Mouse (Mus musculus) layer of hippocampus, postnatal 36 days (tissue): ENCODE results near the gene Dennd1c. TPM values are rescaled to one million over a fixed set of nuclear protein-coding genes. Genes with fewer than 3 reads are reported as not detected.
"Not testable (repeated sequence)": the region's sequence is repeated elsewhere in the genome, so short reads cannot be mapped to it uniquely, and the experiment has no call there.

ENCODE experiments used
- DNase-seq, 2 experiments: peaks; one replicate each; pipeline ENCODE4 v3.0.0; 2022
- total RNA-seq, 2 experiments: library from RNA; stranded (reverse); gene quantifications; 2 replicates each; pipeline ENCODE4 v1.2.3; 2021

Dennd1c gene
- total RNA-seq, 2 experiments from 2014 or later = 0.92 to 1.0 TPM

DNA sequence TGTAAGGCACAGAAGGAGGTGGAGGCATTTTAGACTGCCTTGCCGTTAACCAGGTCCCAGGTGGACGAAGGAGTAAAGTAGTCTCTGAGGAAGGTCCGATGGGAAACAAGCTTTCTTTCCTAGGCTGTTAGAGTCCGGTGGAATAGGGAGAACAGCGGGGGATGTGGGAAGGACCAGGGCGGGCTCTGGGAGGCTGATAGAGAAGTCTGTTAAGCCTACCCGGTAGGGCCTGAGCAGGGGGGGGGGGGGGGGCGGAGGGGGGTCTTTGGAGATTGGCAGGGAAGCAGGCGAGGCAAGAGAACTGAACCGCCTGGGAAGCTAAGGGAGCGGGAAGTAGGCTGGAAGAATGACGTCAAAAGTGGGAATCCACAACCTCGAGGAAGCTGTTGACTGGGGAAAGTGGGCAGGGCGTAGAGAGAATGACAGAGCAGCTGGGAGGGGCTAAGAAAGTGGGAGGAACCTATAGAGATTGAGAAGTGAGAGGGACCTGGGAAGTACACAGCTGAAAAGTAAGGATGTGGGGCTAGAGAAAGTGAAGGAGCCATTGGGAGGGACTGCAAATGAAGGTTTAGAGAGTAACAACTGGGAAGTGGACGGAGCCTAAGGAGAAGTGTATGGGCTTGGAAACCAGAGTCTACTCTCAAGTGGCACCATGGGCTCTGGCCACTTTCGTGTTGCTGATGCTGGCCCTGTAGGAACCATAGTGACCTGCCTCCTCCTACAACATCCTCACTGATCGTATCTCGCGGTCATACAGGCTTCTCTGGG lies 17.7 kb upstream of the Dennd1c start:
- DNase-seq = no peak

DNA sequence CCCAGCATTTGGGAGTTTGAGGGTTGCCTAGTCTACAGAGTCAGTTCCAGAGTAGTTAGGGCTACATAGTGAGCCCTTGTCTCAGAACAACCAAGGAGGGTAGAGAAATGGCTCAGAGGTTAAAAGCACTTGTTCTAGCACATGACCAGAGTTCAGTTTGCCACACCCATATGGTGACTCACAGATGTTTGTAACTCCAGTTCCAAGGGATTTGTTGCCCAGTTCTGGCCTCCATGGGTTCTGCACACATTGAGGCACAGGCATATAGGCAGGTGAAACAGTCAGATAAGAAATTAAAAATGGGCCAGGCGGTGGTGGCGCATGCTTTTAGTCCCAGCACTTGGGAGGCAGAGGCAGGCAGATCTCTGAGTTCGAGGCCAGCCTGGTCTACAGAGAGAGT lies 15.9 kb upstream of the Dennd1c start:
- no peak for DNase-seq

DNA sequence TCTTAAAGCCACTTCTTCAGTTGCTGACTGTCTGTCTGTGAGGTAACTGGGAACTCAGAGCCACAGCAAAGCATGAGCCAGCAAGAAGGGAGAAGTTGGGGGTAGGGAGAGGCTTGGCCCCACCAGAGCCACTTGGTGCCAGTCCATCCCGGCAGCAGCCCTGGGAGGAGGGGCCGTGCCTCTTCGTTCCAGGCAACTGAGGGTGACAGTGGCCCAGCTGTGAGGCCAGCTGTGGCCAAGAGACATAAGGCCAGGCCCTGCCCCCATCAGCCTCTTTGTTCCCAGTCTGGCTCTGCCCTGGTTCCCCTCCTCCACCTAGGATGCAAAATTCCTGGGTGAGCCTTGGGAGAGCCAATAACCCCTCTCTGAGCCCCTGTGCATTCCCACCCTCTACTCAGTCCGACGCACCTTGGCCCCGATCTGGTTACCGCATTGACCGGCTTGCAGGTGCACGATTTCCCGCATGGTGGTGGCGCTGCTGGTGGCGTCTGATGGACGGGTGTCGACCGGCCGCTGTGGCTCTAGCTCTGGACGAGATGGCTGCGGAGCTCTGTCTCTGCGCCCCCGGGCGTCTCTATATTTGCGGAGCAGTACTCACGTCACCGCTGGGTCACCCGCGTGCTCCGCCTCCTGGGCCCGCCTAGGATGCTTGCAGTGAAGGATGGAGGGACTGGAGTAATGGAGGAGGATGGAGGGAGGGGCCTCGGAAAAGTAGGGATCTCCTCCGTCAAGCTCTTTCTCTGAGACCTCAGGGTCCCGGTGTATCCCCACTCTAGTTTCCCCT lies 8.9 kb upstream of the Dennd1c start, which contains the start of gene Tubb4a:
Gene Tubb4a, minus strand, starts transcription at position 734 of the 784 bp plus-strand sequence.
- DNase-seq = peak; percentile 84 to 86

DNA sequence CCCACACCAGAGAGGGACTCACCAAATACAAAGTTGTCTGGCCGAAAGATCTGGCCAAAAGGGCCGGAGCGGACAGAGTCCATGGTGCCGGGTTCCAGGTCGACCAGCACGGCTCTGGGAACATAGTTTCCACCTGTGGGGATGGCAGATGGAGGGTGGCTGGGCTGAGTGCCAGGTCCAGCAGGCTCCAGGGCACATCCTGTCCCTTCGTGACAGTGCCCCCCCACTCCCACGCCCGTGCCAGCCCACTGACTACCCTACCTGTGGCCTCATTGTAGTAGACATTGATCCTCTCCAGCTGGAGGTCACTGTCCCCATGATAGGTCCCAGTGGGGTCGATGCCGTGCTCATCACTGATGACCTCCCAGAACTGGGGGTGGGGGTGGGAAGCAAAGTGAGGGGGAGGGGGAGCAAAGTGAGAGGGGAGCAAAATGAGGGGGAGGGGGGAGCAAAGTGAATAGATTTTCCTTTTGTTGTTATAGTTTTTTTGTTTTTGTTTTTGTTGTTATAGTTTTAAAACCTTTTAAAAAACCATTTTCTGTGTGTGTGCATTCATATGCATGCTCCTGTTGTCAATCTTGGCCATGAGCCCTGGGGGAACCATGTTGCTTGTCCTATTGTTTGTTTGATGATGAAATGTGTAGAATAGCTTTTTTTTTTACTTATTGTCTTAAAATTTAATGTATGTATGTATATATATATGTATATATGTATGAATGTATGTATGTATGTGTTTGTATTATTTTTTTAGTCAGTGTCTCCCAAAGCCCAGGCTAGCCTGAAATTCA lies 7.8 kb upstream of the Dennd1c start:
- DNase-seq = no peak

DNA sequence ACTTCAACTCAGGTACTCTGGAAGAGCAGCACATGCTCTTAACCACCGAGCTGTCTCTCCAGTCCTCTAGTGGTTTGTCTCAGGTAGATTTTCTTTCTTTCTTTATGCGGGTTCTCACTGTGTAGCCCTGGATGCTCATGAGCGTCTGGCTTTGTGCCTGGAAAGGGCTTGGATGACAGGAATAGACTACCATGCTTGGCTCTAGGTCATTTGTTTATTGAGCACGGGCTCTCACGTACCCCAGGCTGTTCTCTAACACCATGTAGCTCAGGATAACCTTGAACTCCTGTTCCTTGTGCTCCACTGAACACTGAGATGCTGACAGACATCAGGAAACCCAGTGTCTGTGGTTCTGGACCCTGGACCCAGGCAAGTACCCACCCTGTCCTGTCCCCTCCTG lies 4.2 kb upstream of the Dennd1c start:
- no peak for DNase-seq

DNA sequence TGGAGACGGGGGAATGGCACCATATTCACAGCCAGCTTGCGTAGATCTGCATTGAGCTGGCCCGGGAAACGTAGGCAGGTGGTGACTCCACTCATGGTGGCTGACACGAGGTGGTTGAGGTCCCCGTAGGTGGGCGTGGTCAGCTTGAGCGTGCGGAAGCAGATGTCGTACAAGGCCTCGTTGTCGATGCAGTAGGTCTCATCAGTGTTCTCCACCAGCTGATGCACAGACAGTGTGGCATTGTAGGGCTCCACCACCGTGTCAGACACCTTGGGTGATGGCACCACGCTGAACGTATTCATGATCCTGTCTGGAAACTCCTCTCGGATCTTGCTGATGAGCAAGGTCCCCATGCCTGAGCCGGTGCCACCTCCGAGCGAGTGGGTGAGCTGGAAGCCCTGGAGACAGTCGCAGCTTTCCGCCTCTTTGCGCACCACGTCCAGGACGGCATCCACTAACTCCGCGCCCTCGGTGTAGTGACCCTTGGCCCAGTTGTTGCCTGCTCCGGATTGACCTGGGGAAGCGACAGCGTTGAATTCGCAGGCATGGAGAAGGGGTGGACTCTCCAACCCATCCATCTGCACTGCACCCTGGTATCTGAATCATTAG lies 3.0 kb upstream of the Dennd1c start:
- no peak for DNase-seq

DNA sequence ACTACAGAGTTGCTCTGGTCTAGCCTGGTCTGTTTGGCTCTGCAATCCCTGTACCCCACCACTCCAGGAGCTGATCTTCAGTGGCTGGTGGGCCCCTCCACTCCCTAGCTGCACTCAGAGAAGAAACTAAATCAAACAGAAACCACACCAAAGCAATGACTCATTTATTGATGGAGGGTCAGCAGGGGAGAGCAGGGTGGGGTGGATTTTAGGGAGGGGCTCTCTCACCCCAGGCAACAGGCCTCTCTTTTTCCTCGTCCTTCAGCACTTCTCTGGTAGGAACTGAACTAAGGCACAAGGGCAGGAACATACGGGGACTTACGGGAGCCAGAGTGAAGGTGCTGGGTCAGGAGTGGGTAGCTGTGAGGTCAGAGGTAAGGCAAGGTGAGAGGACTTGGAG lies 1.6 kb upstream of the Dennd1c start:
- no peak for DNase-seq

DNA sequence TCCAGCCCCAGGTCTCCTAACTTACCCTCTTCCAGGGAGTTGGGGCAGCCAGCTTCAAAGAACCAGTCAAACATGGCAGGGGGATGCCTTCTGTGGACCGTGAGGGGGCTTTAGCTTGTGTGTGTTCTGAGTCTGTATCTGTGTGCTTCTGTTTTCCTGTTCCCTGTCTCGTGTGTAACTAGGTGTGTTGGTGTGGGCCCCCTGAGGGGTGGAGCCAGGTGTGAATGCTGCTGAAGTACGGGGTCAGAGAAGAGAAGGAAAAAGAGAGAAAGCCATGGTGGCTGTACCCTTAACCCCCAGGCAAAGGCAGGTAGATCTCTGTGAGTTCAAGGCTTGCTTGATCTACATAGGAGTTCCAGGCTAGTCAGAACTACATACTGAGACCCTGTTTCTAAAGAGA lies 1.4 kb downstream of the Dennd1c start:
- no peak for DNase-seq

DNA sequence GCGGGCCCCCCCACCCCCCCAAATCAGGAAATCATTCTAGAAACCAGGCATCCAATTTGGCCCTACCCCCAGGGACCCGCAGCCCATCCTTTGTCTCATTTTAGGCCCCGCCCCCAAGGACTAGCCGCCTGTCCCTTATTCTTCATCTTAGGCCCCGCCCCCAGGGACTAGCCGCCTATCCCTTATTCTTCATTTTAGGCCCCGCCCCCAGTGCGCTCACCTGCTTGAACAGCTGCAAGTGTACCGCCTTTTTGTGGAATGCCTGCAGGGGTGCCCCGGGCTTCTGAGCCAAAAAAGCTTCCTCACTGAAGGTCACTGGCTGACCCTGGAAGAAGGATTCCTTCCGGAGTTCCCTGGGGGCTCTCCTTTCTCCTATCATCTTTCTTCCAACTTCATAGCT lies 7.6 kb downstream of the Dennd1c start:
- DNase-seq = no peak

DNA sequence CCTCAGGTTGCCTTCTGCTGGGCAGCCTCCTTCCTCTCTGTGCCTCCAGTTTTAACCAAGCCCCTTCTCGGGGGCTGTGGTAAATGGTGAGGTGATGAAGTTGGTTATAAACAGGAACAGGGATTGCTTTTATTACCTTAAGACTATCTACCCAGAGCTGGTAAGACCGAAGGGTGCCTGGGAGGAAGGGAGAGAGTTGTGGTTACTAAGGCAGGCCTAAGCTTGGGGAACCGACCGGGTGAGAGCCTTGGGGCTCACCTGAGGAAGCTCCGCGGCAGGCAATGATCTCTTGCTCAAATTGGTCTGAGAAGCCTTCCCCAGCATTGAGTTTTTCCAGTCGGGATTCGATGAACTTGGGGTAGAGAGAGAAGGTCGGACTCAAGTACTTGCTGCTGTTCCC lies 8.0 kb downstream of the Dennd1c start:
- no peak for DNase-seq

DNA sequence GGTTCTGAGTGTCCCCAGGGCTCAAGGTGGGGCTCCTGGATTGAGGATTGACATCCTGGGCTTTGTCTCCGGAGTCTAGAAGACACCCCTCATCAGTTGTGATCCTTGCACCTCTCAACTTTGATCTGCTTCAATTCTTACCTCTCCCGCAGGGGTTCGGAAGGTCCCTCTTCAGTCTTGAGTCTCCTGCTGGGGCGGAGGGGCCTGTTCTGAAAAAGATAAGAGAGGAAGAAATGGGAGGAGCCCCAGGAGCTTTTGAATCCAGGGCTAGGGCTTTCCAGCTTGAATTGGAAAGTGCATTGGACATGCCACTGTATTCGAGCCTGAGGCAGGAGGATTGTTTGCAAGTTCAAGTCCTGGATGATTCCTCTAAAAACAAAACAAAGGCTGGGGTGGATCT lies 11.4 kb downstream of the Dennd1c start:
- no peak for DNase-seq

DNA sequence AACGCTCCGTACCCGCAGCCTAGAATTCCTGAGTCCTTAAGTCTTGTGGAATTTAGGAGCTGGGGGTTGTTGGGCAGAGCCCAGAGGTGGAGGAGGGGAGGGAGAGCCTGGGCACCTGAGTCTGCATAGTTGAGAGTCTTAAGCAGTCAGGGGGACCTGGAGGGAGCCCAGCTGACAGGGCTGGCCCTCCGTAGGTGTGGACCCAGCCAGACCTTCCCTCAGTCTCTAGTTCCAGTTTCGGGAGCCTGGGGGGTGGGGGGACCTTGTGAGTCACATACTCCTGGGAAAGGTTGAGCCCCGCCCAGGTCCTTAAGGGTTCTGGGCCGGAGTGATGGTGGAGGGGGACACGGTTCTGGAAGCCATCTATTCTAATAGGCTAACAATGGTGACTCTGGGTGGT lies 15.3 kb downstream of the Dennd1c start:
- no peak for DNase-seq

DNA sequence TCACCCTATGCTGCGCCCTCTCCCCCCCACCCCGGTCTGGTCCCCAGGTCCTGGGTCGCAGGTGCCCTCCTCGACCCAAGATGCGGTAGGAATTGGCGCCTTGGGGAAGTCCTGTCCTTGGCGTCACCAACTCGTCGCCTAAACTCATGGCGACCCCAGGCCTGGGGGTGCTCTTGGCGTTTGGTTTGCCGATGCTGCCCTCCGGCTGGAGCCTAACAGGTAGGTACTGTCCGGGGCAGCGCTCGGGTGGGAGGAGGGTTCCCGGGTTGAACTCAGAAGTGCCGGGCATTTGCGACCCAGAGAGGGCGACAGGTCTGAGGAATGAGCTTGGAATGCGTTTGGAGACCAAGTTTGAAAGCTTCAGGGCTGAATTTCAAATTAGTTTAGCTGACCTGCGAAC lies 15.8 kb downstream of the Dennd1c start:
- no peak for DNase-seq

DNA sequence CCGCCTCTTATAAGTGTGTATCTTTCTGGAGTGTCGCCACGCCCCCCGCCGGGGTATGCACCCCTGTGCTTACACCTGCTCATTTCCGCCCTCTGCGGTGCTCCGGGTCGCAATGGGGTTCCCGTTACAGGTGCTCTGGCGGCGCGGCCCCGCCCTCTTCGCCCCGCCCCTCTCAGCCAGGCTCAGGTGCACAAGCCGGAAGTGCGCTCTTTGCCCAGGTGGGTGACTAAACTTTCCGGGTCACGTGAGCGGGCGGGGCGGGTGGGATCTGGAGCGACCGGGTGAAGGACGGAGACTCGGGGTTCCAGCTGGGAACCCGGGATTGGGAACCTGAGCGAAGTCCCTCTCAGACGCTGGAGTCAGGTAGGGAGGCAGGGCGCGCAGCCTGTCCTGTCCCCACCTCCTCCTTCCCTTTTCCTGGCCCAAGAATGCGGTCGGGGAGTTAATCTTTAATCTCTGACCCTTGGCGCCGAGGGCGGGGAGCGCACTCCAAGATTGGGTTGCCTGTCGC lies 16.2 kb downstream of the Dennd1c start:
- no peak for DNase-seq

DNA sequence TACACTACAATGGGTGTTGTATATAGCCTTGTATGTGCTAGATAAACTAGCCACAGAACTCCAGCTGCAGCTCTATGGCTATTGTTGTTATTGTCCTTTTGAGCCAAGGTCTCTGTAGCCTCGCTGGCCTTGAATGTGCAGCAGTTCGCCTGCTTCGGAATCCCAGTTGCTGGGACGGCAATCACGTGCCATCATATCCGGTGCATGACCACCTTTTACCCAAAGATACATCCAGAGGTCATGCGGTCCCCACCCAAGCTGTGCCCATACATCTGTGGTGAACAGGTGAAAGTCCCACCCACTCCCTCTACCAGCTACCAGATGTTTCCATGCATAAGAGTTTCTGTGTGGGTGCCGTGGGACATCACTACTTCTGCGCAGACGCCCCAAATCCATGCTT lies 17.2 kb downstream of the Dennd1c start:
- DNase-seq = no peak

DNA sequence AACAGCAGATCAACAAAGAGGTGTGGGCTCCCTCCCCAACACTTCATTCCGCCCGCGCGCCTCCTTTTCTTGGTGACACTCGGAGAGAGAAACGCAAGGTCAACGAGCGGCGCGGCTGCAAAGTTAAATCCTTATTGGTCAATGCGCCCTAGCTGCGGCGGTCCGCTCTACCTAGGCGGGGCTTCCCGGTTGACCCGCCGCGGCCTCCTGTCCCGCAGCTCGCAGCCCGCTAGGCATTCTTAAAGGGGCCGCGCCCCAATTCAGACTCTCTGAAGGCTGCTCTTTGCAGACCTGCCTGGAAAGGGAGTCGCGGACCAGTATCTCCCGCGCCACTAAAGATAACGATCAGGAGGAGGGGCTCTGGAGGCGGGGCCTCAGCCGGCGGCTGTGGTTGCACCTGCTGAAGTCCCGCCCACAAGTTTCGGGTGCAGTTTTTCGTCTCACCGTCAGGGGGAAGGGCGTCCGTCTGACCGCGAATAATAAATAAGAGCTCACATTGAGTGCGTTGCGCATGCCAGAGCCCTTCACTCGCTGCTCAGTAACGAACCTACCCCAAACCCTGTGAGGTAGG lies 18.0 kb downstream of the Dennd1c start:
- DNase-seq = peak; percentile 95 to 96

DNA sequence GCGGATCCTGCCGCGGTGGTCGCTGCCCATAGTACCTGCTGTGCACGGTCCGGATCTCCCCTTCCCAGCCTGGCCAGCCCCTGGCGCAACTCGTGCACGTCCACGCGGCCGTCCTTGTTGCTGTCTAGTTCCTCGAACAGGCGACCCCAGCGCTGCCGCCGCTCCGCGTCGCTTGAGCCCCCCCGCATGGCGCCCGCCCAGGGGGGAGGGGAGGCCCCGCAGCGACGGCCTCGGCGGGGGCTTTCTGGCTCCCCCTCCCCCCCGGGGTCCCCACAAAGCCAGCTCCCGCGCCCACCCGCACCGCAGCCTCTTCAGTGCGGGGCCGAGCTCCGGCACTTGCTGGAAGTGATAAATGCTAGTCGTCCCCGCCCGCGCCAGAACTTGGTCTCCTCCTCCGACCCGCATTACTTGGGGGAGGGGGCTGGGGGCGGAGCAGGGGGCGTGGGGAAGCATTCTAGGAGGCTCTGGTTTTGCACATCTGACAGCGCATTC lies 18.8 kb downstream of the Dennd1c start, which contains the start of gene Slc25a23:
Gene Slc25a23, minus strand, starts transcription at position 378 of the 492 bp plus-strand sequence.
- peak; percentile 73 to 77 for DNase-seq

DNA sequence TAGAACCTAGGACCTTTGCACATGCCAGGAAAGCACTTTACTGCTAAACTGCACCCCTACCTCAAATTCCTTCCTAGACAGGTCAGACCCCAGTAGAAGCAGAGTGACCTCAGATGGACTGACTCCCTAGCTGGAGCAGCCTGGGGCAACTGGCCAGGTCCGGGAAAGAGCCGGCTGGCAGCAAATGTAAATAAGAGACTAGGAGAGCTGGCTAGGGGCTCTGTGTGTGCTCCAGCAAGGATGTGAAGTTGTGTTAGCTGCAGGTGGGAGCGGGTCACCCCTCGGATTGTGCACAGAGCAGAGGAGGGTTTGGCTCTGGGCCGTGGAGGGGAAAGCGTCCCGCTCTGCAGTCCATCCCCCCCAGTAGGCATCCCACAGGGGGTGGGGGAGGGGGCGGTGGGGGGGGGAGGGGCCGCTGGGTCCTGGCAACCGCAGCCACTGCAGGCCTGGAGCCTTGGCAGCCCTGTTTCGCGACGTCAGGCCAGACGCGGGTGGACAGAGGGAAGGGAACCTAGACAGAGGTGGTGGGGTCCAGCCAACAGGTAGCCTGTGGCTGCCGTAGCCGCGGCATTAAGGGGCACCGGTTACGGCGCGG lies 19.3 kb downstream of the Dennd1c start, which contains the start of gene Crb3:
Gene Crb3, plus strand, starts transcription at position 215 of the 595 bp plus-strand sequence.
- DNase-seq = peak; percentile 25 to 31

DNA sequence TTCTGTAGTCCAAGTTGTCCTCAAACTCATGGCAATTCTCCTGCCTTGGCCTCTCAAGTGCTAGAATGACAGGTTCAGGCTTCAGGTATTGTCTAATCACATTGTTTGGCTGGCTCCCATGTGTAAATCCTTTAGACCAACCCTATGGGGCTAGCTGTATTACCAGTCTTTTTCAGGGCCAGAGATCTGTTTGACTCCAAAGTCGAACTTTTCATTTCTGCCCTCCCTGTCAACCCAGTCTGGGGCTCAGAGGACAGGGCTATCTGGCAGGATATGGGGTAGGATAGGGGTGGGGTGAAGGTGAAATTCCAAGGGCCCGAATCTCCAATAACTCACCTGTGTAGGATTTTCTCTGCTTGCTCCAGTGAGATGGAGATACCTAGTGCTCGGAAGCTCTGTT lies 22.1 kb downstream of the Dennd1c start:
- no peak for DNase-seq

DNA sequence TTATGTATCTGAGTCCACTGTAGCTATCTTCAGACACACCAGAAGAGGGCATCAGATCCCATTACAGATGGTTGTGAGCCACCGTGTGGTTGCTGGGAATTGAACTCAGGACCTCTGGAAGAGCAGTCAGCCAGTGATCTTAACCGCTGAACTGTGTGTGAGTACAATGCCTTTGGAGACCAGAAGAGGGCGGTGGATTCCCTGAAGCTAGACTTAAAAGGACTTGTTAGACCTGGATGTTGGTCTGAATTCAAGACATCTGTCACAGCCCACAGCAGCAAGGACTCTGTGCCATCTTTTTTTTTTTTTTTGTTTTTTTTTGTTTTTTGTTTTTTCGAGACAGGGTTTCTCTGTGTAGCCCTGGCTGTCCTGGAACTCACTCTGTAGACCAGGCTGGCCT lies 26.6 kb downstream of the Dennd1c start:
- DNase-seq = not testable (repeated sequence)

DNA sequence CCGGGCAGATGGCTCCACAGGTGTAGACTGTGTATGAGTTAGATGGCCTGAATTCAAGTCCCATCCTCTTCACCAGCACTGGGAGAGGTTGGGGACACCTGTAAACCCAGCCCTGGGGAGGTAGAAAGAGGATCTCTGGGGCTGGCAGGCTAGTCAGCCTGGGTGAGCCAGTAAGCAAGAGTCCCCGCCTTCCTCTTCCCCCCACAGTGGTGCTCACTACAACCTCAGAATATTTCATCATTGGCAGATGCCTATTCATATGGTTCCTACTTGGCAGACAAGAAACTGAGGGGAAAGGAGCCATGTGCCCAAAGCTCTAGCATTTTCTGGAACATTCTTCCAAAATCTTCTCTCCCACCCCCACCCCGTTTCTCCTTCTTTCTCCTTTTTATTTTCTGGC lies 29.5 kb downstream of the Dennd1c start:
- DNase-seq = no peak
